Mouse (Mus musculus): Measurements from ENCODE around the gene Specc1. TPM values are rescaled to one million over a fixed set of nuclear protein-coding genes. Genes with fewer than 3 reads are reported as not detected.

Gene Specc1
- total RNA-seq, 4 experiments from 2014 or later, result 65.3 to 75.0 (median 70.4) TPM

GRCm38 (mm10) chr11:62047817-62048640, 91.5 kb downstream of the Specc1 start:
- peak in 1 of 2 experiments; percentile 34 for DNase-seq (ENCODE audit: low spot score in 2 of 2)

GRCm38 (mm10) chr11:62049170-62049569, 92.6 kb downstream of the Specc1 start:
- no peak for DNase-seq (ENCODE audit: low spot score in 2 of 2)

- no peak for DNase-seq (ENCODE audit: low spot score in 2 of 2)
These were observed 94.1 kb downstream of the Specc1 start for GRCm38 (mm10) chr11:62050356-62051330.

GRCm38 (mm10) chr11:62051487-62051886, 94.9 kb downstream of the Specc1 start:
- no peak for DNase-seq (ENCODE audit: low spot score in 2 of 2)

- no peak for DNase-seq (ENCODE audit: low spot score in 2 of 2)
These were observed 97.4 kb downstream of the Specc1 start for GRCm38 (mm10) chr11:62053928-62054327.

GRCm38 (mm10) chr11:62064565-62064964, 108.0 kb downstream of the Specc1 start:
- DNase-seq (ENCODE audit: low spot score in 2 of 2), result no peak

GRCm38 (mm10) chr11:62065655-62066054, 109.1 kb downstream of the Specc1 start:
- no peak for DNase-seq (ENCODE audit: low spot score in 2 of 2)

- peak in 1 of 2 experiments; percentile 53 for DNase-seq (ENCODE audit: low spot score in 2 of 2)
These were observed 113.0 kb downstream of the Specc1 start for GRCm38 (mm10) chr11:62069554-62069953.

- DNase-seq (ENCODE audit: low spot score in 2 of 2), result no peak
These were observed 113.6 kb downstream of the Specc1 start for GRCm38 (mm10) chr11:62070206-62070605.

- no peak for DNase-seq (ENCODE audit: low spot score in 2 of 2)
These were observed 115.8 kb downstream of the Specc1 start for GRCm38 (mm10) chr11:62072406-62072805.

GRCm38 (mm10) chr11:62073575-62074140, 117.1 kb downstream of the Specc1 start:
- DNase-seq (ENCODE audit: low spot score in 2 of 2), result no peak

GRCm38 (mm10) chr11:62074578-62074977, 118.0 kb downstream of the Specc1 start:
- DNase-seq (ENCODE audit: low spot score in 2 of 2), result no peak

- DNase-seq (ENCODE audit: low spot score in 2 of 2), result no peak
These were observed 118.5 kb downstream of the Specc1 start for GRCm38 (mm10) chr11:62075071-62075470.

- no peak for DNase-seq (ENCODE audit: low spot score in 2 of 2)
These were observed 119.0 kb downstream of the Specc1 start for GRCm38 (mm10) chr11:62075551-62075950.

GRCm38 (mm10) chr11:62076345-62077156, 120.0 kb downstream of the Specc1 start:
- DNase-seq (ENCODE audit: low spot score in 2 of 2), result peak; percentile 60 to 98

GRCm38 (mm10) chr11:62077157-62077865, 120.7 kb downstream of the Specc1 start:
- no peak for DNase-seq (ENCODE audit: low spot score in 2 of 2)

- DNase-seq (ENCODE audit: low spot score in 2 of 2), result no peak
These were observed 121.8 kb downstream of the Specc1 start for GRCm38 (mm10) chr11:62078371-62078770.

- DNase-seq (ENCODE audit: low spot score in 2 of 2), result no peak
These were observed 122.7 kb downstream of the Specc1 start for GRCm38 (mm10) chr11:62079100-62079857.

- DNase-seq (ENCODE audit: low spot score in 2 of 2), result no peak
These were observed 123.9 kb downstream of the Specc1 start for GRCm38 (mm10) chr11:62080476-62080875.
